Mouse (Mus musculus) CH12.LX (cell line): ENCODE data around the gene Socs1.

Experiments
- CTCF ChIP-seq, 2 experiments: IDR thresholded peaks in 1 of 2; conservative IDR thresholded peaks in 1 of 2; 2 replicates each; pipeline ENCODE4 v1.5.1; 2011 to 2012; ENCODE audit warnings: low read depth in 2 of 2, low read length in 2 of 2, improper control_type of control experiment in 1 of 2, inconsistent platforms in 1 of 2, mild to moderate bottlenecking in 1 of 2, moderate library complexity in 1 of 2
- EP300 ChIP-seq: IDR thresholded peaks from 2 replicates; pipeline ENCODE4 v1.6.1; 2011; ENCODE audit warnings: low read length, improper control_type of control experiment
- JUN ChIP-seq: IDR thresholded peaks from 2 replicates; pipeline ENCODE4 v1.6.1; 2011; ENCODE audit warnings: low read depth, mild to moderate bottlenecking, low read length, improper control_type of control experiment, moderate library complexity; ENCODE audit not compliant: insufficient read depth
- MAZ ChIP-seq: IDR thresholded peaks from 2 replicates; pipeline ENCODE4 v1.6.1; 2012; ENCODE audit warnings: low read depth, mild to moderate bottlenecking, inconsistent platforms, low read length, improper control_type of control experiment, moderate library complexity
- MEF2A ChIP-seq: IDR thresholded peaks from 2 replicates; pipeline ENCODE4 v1.6.1; 2014; ENCODE audit warnings: low read depth, mild to moderate bottlenecking, inconsistent platforms, low read length, improper control_type of control experiment, borderline replicate concordance
- POLR2A ChIP-seq: IDR thresholded peaks from 2 replicates; pipeline ENCODE4 v1.6.1; 2011; ENCODE audit warnings: low read depth, mild to moderate bottlenecking, improper control_type of control experiment, low read length
- RAD21 ChIP-seq: IDR thresholded peaks from 2 replicates; pipeline ENCODE4 v1.6.1; 2011; ENCODE audit warnings: low read depth, mild to moderate bottlenecking, low read length, improper control_type of control experiment, moderate library complexity
- TCF12 ChIP-seq: IDR thresholded peaks from 2 replicates; pipeline ENCODE4 v1.6.1; 2014; ENCODE audit warnings: low read depth, mild to moderate bottlenecking, inconsistent platforms, low read length, improper control_type of control experiment

DNA sequence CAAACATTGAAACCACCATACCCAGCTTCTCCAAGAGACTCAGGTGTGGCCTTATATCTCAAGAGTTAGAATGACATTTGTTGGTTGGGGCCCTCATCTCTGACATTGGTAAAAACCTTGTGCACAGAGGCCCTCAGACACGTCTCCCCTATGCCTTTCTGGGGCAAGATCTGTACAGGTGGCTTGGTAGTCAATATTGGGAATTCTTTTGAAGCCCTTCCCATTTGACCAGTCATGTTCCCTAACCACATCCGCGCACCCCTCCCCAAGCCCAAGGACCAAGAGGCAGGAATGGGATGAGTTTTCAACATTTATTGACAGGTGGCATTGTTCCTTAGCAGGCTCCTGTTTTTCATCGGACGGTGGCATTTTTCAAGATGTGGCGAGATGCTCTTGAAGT is 10.7 kb upstream of the Socs1 start, which contains the start of gene Prm2:
- TF ChIP-seq POLR2A (no peak), TCF12 (no peak), CTCF (conservative IDR thresholded peaks at IDR 0.05 in 1 of 2, IDR thresholded peaks at IDR 0.05 in 1 of 2; ENCODE audit: low read depth in 2 of 2, low read length in 2 of 2) (no peak), MEF2A (no peak), EP300 (no peak), RAD21 (no peak), MAZ (no peak), JUN (no peak)
